Mouse (Mus musculus) neutrophil, adult 5-6 weeks (primary cell): ENCODE results near the gene Stxbp6. TPM values are rescaled to one million over a fixed set of nuclear protein-coding genes. Genes with fewer than 3 reads are reported as not detected.
"Not testable (repeated sequence)": the region's sequence is repeated elsewhere in the genome, so short reads cannot be mapped to it uniquely, and the experiment has no call there.

ENCODE experiments used
- ATAC-seq: fragments of 151-379, 151-347 bp; 2 replicates; pipeline ENCODE4 v1.8.0; 2017; ENCODE audit warnings: mild to moderate bottlenecking, moderate TSS enrichment; ENCODE audit not compliant: insufficient number of reproducible peaks, poor library complexity, low FRiP score, severe bottlenecking; ENCODE audit errors: extremely low read depth
- total RNA-seq: library from RNA; stranded (forward); fragments of 200-1000 nt; gene quantifications from 2 replicates; pipeline ENCODE4 v1.2.3, GENCODE M21; 2017

Stxbp6 gene
- total RNA-seq, 1 experiment from 2014 or later: 3.7 TPM

DNA sequence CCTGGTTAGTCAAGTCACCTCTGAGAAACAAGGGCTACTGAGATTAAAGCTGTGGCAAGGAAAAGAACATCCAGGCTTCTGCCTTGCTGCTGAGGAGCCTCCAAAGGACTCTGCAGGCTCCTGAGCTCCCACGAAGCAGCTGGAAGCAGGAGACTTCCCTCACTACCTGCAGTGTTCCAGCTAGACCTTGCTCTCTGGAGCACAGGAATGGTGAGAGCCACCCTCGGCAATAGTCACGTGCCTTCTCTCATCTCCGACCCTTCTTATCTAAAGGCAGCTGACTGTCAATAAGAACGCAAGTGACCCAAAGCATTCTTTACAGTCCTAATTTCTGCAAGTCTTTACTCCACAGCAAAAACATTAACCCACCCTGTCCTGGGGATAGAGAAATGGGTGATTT lies 13.2 kb downstream of the Stxbp6 start:
- no peak for ATAC-seq

DNA sequence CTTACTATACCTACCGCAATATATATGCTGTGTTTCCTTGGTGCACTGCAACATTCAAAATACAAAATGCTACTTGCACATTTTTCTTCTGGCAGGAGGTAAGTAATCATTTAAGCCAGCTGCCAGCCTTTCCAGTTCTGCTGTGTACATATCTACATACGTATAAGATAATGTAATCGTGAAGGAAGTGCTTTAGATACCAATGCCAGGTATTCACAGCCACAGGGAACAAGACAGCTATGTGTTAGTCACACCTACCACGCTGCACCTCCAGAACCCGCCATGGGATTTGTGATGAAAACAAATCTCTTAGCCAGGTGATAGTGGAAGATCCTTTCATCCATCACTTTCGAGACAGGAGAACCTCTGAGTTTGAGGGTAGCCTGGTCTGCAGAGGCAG lies 13.7 kb downstream of the Stxbp6 start:
- no peak for ATAC-seq

DNA sequence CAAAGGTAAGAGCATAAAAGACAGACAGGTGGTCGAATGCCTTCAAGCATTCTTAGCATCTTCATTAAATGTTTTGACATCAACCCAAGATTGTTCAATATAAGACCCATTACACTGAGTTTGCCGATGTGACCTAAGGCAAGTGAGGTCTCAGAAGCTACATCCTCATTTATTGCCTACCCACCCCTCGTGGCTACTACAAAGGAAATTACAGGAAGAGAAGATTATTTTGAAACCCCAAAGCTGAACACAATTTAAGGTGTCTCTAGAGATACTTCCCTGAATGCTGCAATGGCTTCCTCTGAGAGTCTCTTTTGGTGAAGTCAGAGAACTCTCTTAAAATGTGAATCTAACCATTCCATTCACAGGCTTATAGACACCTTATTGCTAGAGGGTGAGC lies 16.5 kb downstream of the Stxbp6 start:
- ATAC-seq: no peak

DNA sequence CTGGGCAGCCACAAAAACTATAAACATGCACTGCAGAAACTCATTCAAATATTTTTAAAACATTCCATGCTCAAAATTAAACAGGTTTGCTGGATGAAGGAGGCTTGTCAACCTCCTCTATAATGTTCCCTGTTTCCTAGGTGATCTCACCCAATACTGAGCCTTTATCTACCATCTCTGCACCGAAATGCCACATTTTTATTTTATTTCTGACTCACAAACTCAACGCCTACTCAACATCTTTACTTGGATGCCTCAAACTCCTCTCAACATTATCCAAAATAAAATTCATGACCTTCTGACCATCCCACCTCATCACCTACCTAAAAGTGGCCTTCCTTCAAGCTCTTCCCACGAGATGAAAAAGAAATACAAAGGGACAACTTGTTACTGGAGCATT lies 18.1 kb downstream of the Stxbp6 start:
- ATAC-seq: no peak

DNA sequence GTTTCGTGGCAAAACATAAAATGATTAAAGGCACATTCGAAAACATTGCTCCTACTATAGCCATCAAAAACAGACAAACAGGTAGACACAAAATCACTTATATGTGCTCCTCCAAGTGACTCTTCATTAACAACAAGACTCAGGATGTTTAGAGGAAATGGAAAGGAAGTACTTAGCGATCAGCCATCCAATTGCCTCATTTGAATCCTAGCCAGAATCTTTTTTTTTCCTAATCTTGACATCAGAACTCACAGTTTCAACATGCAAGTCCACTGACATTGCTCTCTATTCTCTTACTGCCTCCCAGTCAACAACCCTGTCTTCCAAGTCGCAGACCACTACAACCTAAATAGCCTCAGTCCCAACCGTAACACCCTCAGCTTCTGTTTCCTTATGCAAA lies 21.2 kb downstream of the Stxbp6 start:
- no peak for ATAC-seq

DNA sequence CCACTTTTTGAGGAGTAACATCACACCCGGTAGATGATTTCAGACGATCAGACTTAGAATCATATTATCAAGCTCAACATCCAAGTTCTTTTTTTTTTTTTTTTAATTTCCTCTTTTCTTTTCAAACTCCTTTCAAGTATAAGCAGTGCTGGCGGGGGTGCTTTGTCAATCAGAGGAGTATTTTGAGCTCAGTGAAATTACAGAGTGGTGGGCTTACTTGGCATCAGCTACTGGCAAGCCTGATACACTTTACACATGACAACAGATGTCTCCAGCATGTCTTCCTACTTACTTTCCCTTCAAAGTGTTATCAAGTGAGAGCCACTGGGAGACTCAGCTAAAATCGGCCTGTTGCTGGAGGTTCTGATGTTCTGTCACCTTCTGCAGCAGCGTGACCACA lies 21.6 kb downstream of the Stxbp6 start:
- ATAC-seq: no peak

DNA sequence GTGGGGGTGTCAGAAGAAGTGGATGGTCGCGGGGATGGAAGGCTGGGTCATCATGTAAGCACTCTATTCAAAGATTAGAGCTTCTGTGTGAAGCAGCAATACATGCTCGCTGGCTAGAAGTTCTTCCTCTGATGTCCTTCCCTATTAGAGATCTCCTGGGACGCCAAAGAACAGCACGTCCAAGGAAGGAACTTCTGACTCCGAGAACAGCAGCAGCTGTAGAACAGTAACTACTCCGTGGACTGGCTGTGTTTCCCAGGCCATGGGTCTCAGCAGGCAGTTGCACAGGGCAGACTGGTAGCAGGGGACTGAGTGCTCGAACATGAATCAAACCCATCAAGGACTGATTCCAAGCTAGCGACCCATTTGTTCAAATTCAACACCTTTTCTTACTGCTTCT lies 24.6 kb downstream of the Stxbp6 start:
- ATAC-seq: no peak

DNA sequence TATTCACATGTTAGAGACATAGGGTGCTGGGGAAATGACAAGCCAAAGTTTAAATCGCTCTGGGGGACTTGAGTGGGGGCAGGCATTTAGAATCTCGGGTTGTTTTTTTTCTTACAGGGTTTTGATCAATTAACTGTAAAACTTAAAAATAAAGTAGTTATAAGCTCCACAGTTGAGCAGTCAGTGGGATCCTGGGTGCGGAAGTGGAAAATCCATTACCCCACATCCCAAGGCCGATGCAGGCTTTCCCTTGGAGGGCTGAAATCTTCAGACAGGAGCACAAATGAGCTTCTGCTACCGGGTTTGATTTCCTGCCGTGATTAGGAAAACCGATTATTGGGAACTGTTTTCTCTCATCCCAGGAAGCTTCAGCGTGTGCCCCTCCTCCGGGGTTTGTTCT lies 26.8 kb downstream of the Stxbp6 start:
- not testable (repeated sequence) for ATAC-seq

DNA sequence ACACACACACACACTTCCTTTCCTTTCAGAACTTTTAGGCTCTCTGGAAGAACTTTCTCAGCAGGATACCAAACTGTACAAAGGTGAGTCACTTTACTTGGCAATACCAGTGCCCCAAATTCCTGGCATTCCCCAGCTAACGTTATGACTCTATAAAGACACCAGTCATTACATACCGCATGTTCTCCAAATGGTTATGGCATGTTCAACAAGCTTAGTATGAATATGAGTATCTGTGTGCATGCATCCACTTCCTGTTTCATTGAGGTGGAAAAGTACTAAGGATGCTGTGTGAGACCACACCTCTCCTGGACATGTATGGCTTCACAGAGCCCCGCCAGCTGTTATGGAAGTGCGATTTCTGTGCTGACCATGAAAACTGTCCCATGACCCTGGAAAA lies 27.3 kb downstream of the Stxbp6 start:
- no peak for ATAC-seq

DNA sequence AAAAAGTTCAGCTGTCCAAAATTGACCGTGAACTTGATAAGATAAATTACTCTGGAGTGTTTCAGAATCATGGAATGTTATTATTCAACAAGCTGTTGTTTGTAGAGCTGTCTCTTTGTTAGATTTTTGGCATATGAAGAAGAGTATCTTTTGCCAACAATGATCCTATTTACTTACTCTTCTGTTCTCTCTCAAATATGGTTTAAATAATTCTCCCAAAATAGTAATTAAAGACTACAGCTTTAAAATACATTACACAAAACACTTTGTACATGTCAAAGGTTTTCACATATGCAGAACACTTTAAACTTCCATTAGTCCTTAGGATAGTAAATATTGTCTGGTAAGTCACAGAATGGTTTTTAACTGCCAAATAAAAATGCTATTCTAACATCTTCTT lies 29.9 kb downstream of the Stxbp6 start:
- no peak for ATAC-seq

DNA sequence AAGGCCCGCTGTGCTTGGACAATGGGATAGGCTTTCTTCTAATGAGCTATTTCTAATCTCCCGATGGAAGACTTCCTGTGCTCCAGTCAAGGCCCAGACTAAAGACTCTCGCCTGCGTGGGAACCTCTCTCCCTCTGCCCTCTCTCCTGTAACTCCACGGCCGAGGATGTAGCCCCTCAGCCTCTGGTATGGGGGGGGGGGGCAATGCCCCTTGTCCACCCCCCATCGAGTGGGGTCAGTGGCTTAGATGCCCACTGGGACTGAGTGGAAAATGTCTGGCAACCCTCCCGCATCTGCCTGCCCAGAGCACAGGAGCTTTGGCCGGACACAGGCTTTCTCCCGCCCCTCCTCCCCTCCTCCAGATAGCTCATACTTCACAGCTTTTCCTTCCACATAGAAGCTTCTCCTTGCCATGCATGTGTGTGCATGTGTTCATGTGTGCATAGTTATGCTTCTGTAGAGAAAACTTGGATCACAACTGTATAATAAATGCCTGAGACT lies 31.9 kb downstream of the Stxbp6 start:
- ATAC-seq: no peak

DNA sequence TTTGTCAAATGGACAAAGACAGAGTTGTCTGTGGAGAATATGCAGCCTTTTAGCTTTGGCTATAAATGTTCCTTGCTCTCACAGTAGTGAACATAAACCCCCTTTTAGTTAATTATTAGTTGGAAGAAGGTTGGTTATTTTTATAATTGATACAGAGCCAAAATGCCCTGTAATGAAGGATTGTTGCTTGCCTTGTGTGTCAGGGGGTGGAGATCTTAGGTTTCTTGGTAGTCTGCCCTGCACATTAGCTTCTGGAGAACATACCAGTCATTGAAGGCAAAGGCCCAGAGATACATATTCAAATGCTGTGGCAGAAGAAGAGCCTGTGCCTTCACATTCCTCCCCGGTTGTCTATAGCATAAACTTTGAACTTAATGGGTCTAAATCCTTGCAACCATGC lies 37.0 kb downstream of the Stxbp6 start:
- ATAC-seq: no peak

DNA sequence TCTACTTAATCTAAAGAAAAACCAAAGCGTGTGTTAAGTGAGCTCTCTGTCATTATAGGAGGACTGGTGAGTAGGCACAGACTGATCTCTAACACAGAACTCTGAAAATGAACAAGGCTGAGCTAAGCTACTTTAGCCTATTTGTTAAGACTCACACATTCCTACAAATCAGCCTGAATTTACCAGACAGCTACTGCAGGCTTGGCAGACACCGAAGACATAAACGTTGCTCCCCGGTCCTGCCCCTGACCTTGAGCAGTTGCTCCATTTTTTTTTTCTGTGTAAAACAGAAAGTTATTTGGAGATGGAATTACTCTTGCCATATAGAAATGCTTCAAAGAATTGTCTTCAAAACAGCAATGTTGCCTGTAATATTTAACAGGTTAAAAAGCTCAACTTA lies 37.4 kb downstream of the Stxbp6 start:
- ATAC-seq: no peak

DNA sequence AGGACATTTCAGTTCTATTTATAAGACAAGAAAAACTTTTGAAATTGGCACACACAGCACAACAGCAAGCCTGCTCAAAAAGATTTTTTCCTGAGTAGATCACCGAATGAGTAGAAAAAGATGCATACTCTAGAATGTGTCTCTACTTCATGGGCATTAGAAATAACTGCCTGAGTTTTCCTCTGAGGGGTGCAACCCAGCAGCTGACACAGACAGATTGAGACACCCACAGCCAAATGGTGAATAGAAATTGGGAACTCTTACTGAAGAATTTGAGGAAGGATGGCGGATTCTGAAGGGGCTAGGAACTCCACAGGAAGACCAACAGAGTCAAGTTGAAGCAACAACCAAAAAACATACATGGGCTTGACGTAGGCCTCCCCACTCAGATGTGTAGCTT lies 43.8 kb downstream of the Stxbp6 start:
- ATAC-seq: no peak

DNA sequence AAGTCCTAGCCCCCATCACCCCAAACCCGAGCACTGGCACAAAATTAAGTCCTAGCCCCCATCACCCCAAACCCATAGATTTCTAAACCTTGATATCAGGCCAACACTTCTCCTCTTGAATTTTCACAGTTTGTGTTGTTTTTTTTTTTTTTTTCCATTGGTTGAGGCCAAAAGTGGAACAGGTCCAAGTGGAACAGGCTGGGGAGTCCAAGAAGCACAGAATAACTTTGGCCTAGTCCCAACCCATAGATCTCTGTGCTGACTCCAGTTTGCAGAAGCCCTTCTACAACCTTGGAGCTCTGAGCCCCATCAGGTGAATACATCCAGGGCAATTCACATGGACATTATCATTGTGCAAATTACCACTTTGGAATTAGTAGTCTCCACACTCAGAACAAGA lies 48.2 kb downstream of the Stxbp6 start:
- no peak for ATAC-seq

DNA sequence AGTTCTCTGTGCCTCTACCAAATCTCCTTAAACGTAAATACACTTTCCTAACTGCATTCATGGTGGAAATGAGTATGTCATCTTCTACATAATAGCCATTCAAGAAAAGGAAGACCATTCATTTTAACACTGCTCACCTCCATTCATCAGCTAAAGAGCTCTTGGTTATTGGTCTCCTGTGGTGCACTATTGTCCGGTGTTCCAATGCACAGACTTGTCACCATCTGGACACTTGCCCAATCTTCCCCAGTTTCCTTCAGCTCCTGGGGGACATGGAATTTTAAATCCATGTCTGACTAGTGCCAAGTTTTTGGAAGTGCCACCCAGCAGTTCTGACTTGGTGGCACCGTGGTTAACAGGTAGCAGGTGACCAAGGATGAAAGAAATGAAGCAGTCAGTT lies 54.5 kb downstream of the Stxbp6 start:
- ATAC-seq: no peak

DNA sequence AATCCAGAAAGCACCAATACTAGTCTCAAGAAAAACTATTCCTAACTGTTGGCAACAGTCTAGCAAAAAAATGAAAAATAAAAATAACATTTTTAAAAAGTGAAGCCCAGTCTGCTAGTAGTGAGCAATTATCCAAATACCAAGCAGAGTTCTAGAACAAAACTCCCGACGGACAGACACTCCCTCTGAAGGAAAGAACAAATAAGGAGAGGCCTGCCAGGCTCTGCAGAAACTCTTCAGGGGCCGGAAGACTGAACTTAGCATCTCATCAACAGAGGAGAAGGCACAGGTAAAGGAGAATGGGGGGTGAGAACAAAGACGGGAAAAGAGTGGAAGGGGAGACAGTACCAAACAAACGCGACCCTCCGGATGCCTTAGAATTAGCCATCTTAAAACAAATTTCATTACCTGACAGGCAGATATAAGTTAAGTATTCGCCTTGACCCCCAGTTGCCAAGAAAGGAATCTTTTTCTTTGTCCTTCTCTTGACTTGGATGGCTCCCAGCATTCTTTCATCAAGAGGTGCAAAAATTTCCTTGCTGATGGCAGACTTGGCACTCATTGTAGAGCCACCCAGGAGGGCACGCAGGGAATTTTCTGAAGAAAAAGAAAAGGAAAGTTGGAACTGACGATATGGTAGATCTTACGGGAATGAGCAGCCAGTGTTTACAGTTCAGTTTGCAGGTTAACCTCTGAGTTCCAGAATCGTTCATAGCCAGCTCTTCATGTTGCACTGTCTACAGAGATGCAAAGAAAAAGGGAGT lies 55.3 kb downstream of the Stxbp6 start:
- no peak for ATAC-seq

DNA sequence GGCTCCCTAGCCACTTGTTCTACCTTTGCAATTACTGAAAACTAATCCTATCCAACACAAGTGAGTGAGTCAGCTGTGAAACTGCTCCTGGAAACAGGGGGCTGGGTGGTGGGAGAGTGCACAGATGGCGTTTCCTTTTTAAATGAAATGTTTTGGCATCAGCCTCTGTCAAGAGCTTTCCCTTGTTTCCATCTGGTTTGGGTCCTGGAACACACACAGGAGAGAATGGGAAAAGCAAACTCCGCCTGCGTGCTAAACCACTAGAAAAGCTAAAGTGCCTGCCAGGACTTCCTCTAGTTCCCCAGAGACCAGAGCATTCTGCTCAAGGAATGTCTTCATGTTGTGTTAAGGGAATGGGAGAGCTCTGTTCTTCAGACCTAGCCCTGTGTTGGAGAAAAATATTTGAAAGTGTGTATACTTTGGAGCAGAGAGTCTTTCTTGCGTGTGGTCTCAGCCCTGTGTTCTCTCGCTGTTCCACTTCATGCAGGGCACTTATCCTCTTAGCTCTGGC lies 61.2 kb downstream of the Stxbp6 start:
- ATAC-seq: no peak

DNA sequence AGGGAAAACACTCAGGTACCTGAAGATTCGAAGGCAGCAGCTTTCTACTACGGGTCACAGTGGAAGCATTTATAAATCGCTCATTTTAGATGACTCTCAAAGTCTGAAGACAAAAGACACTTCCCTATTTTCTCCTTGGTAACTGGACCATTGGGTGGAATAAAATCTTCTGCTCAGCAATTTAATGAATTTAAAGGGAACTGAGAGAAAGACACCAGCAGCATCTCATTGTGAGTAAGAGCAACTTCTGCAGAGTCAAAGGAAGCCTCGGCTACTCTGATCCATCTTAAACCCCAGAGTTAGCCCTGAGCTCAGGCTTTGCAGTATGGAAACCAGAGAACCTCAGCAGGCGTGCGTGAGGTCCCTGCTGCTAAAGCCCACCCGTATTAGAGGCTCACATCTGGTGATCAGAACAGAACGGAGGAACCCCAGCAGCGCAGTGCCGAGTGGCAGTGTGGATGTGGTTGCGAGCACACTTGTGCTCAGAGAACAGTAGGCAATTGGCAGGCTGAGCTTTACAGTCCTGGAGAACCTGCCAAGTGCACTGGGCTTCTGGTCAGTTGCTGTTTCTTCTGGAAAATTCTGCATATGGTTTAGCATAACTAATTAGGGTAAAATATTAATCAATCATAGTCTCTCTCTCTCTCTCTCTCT lies 62.9 kb downstream of the Stxbp6 start:
- no peak for ATAC-seq

DNA sequence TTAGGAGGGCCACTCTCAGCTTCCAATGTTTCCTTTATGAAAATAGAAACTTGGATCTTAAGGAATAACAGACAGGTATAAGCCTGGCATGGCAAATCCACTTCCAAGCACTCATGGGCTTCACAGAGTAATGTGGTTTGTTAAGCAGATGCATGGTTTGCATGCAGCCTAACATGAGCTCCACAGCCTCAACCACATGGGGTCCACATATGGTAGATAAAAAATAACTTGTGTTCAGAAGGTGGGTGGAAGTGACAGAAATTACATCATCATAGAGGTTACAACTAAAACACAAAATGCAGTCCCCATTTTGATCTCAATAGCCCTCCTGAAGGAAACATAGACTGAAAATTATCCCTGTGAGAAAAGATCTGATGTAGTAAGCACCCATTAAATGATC lies 63.5 kb downstream of the Stxbp6 start:
- ATAC-seq: no peak
